Mouse (Mus musculus) mature B cell (primary cell): ENCODE results near the gene Zrsr1.

Source experiments
- in situ Hi-C: fragments of 300-500 bp; cut with MboI; formaldehyde crosslinking; loops from 2 replicates; pipeline ENCODE4 v1.14.3; 2019

Zrsr1 gene

DNA sequence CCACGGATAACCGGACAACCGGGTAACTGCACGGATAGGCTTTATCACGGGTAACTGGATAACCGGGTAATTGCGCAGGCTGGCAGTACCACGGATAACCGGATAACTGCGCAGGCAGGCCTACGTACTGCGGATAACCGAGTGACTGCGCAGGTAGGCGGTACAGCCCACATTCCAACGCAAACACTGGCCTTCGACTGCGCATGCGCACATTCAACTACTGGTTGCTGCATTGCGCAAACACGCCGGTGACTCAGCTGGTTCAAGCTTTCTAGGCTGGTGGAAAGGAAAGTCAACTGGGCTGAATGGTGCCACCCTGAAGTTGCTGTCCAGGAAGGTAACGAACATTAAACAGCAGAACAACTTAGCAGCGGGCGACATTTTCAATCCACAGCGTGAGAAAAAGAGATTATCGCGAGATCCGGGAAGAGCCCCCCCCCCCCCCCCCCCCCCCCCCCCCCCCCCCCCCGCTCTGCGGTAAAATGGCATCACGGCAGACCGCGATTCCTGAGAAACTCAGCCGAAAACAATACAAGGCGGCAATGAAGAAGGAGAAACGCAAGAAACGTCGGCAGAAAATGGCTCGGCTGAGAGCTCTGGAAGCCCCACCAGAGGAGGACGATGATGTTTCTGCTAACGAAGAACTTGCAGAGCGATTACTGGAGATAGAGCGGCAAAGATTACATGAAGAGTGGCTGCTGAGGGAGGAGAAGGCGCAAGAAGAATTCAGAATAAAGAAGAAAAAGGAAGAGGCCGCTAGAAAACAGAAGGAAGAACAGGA lies 1.1 kb downstream of the Zrsr1 start:
- in situ Hi-C loops, result no loop called here

DNA sequence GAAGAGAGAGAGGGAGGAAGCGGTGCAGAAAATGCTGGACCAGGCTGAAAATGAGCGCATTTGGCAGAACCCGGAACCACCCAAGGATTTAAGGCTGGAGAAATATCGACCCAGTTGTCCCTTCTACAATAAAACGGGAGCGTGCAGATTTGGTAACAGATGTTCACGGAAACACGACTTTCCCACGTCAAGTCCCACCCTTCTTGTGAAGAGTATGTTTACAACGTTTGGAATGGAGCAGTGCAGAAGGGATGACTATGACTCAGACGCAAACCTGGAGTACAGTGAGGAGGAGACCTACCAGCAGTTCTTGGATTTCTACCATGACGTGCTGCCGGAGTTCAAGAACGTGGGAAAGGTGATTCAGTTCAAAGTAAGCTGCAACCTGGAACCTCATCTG lies 1.8 kb downstream of the Zrsr1 start:
- in situ Hi-C loops, result no loop called here

DNA sequence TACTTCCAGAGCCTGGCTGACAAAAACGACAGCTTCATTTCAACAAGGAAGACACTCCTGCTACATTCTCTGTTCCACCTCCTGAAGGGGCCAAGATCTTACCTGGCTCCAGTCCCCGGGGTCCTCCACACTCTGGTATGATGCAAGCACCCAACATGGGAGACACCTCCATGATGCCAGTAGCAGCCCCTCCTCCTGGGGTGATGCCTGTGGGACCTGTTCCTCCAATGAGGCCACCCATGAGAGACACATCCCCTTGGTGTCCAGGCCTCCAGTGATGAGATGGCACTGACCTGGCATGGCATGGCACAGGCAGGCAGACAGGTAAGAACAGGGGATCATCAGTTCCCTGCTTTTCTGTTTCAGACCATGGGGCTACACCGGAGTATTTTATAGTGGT lies 6.4 kb downstream of the Zrsr1 start:
- in situ Hi-C loops, result no loop called here

DNA sequence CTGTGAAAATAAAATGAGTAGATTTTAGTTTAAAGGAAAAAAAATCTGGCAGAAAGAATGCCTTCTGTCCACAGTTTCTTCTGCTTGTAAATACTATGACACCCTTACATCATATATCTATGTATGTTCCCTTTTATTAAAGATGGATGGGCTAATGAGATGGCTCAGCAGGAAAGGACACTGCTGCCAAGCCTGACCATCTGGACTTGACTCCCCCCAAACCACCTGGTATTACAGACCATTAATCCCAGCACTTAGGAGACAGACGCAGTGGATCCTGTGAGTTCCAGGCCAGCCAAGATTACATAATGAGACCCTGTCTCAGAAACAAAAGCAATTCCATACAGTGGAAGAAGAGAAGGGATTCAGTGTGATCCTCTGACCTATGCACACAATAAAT lies 6.9 kb downstream of the Zrsr1 start:
- in situ Hi-C loops, result no loop called here

DNA sequence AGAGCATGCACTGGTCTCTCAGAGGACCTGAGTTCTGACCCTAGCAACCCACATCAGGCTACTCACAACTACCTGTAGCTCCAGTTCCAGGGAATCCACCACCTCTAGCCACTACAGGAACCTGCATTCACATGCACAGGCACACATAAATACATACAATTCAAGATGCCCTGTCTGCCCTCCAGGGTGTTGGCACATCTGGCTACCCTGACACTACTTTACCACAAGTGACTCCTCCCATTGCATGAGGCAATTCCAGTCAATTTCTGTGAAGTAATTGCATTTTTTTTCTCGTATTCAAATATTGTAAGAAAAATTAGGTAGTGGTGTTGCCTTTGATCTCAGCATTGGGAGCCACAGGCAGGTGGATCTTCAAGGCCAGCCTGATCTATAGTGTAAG lies 7.4 kb downstream of the Zrsr1 start:
- in situ Hi-C loops, result no loop called here

DNA sequence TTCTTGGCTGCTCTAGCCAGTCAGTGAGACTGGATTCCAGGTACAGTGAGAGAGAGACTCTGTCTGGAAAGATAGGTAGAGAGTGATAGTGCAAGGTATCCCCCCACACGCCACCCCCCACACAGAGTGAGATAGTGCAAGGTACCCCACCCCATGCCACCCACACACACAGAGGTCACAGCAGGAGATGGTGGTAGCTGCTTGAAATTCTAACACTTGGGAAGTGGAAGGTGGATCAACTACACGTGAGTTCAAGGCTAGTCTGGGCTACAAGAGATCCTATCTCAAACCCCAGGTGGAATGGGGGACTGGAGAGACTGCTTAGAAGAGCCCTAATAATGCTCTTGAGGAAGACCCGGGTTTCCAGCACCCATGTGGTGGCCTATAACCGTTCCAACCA lies 9.2 kb downstream of the Zrsr1 start:
- in situ Hi-C loops, result no loop called here

DNA sequence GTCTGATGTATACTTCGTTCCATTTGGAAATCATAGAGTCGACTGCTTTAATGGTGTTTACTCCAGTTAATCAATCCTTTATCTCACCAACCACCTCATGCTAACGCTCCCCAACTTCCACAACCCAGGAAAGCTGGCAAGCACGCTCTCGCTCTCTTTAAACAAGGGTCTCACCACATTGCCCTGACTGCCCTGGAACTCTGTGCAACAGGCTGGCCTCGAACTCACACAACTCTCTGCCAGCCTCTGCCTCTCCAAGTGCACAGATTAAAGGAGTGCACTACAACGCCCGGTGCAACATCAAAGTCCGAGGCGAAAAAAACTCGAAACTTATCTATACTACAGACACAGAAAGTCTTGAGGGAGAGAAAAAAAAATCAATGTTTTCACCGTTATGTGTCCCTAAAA lies 9.7 kb downstream of the Zrsr1 start:
- in situ Hi-C loops, result no loop called here

DNA sequence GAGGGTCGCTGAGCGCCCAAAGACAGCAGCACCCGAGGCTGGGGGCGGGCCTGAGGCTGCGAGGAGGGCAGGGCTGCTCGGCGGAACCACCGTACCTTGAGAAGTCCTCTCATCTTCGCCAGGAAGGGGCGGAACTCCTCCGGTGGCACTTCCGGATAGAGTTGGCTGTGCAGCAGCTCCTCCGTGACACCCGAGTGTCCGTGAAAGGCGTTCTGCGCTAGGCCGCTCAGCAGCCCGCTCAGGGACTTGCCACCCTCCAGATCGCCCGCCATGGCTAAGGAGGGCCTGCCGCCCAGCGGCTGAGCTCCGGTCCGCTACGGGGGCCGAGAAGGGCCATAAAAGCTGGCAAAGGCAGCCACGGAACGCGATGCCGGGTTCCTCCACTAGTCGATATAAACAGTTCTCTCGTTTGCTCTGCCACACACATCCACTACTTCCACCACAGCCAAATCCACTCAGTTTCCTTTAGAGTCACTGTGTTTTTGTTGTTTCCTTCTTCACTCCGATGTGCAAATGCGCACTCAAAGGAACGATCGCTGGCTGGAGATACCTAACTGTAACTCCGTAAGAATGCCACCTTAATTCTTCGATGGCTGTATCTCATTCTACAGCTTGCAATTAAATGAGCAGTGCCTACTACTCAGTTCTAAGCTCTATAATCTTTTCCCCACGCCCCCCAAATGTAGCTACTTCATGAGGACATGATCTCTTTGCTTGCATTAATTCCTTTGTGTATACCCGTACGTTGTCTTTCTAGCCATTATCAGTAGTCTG lies 10.4 kb downstream of the Zrsr1 start, which contains the start of the genes Gm28048 and Commd1:
Gm28048 (minus strand) TSS at position 107 of the 774 bp plus-strand sequence.
Commd1 (minus strand) TSS at position 399 of the 774 bp plus-strand sequence.
- in situ Hi-C loops, result no loop called here

DNA sequence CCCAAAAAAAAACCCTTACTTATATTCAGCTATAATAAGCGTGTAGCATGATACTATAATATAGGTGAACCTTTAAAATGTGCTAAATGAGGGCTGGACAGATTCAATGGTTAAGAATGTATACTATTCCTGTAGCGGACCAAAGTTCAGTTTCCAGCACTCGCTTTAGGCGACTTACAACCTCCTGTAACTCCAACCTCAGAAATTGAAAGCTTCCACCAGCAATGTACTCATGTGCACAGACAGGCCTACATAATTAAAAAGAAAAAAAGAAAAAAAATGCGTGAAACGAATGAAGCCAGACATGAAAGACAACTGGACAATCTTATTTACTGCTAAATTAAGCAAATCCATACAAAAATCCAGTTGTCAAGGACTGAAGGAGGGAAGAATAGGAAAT lies 11.0 kb downstream of the Zrsr1 start:
- in situ Hi-C loops, result no loop called here

DNA sequence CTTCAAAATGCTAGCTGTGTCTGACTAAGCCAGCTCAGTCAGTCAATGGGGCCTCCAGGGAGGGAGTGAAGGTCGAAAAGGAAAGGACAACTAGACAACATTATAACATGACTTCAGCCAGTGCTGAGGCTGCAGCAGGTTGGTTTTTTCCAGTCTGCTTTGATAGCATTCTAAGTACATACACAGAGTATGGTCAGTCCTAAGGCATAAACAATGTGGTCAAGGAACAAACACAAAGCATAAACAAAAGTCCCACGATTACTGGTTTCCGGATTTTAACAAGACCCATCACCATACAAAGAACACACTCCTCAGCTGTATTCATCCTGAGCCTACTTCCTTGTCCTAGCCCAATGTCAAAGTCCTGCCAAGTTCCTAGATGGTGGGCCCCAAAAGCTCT lies 13.7 kb downstream of the Zrsr1 start:
- in situ Hi-C loops, result no loop called here

DNA sequence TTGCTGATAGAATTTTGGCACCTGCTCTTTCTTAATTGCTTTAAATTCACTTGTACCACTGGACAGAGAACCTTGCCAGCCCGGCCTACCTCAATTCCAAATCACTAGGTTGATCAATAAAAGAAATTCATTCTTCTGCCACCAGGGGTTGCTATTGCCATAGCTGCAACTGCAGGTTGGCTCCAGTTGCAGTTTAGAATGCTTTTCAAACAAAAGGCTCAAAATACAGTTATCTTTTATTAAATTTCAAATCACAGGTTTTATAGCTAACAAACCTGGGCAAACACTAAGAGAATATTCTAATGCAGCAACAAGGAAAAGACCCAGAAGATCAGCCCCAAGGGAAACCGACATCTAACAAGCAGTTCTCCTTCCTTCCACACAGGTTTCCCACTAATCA lies 15.6 kb downstream of the Zrsr1 start:
- in situ Hi-C loops, result no loop called here

DNA sequence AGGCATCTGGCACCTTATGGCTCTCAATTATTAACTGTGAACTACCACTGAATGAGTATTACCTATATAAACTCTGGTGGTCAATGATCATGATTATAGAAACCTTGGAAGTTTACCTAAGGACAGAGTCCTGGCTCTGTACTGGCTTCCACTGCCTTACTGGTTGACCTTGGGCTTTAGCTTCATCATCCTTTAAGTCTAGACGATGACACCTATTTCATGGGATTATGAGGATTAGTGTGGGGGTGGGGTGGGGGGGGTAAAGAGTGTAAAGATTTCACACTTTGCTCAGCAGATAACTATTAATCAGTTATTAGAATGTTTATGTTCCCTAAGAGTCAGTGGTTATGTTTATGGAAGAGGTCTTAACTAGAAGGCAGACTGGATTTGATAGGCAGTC lies 18.0 kb downstream of the Zrsr1 start:
- in situ Hi-C loops, result no loop called here

DNA sequence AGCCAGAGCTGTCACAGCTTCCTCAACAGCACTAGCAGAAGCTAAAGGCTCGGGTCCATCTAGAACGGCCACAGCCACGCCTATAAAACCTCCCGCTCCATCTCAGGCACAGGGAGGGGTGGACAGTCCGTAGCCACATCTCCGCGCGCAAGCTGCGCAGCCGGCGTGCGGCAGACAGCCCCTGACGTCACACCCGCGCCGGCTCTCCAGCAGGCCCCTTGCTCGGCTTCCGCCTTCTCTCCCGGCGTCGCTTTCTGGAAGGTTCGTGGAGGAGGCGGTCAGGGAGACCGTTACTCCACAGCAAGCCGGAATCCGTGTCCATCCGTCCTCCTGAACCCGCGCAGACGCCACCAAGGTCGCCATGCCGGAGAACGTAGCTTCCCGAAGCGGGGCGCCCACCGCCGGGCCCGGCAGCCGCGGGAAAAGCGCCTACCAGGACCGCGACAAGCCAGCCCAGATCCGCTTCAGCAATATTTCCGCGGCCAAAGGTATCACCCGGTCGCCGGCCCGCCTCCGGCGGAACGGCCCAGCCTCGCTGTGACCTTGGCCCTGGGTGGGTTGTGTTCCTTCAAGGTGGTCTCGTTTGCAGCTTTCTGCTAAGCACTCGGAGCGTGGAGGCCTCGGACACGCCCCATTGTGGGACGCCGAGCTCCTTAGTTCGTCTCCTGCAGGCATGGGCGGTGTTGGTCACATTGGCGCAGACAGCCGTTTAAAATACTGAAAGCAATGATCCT lies 18.8 kb downstream of the Zrsr1 start, which contains the start of gene Cct4:
Cct4 (plus strand) TSS at position 127 of the 734 bp plus-strand sequence.
- in situ Hi-C loops, result no loop called here

DNA sequence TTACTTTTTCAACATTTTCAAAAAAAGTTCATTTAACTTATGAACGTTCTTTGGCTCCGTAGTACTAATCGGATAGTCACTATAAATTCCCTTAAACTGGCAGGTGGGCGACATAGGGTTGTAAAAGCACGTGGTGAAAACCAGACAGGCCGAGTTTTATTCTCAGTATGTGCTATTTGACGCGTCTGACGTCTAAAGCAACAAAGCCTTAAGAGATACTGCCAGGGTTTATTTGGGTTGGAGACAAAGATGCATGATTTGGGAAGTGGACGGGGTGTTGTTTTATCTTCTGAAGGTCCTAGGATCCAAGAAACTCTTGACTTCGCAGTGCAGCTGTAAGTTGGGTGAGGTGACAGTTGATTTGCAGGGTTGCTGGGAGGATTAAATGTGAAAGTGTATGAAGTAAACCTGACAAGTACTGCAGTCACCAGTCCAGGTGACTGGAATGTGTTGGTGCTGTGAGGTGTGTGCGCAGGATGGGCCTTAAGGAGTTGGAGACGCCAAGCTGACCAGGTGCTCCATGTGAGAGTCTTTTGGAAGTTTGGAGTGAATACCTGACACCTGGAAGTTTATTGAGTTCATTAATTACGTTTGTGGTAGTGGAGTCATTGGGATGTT lies 19.5 kb downstream of the Zrsr1 start:
- in situ Hi-C loops, result no loop called here

DNA sequence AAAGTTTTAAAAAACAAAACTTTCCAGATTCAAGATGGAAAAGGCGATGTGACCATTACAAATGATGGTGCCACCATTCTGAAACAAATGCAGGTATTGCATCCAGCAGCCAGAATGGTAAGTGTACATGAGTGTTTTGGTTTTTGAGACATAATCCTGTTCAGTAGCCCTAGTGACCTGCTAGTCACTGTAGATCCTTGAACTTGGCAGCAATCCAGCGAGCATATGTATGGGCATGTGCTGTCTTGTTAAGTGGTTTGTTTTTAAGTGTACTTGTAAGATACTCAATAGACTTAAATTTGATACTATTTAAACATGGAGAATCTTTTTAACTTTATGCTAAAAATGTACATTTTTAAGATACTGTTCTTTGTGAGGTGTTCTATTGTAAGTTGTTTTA lies 22.5 kb downstream of the Zrsr1 start:
- in situ Hi-C loops, result no loop called here

DNA sequence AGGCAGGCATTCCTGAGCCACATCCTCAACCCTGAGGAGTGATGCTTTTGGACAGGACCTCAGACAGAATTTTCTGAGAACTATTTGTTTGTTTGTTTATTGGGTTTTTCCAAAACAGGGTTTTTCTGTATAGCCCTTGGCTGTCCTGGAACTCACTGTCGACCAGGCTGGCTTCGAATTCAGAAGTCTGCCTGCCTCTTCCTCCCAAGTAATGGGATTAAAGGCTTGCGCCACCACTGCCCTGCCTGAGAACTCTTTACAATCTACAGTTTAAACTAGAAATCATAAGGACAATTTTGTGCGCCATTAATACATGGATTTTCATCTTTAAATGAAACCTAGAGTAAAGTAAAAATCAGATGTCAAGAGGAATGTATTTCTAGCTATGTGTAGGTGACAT lies 23.7 kb downstream of the Zrsr1 start:
- in situ Hi-C loops, result no loop called here

DNA sequence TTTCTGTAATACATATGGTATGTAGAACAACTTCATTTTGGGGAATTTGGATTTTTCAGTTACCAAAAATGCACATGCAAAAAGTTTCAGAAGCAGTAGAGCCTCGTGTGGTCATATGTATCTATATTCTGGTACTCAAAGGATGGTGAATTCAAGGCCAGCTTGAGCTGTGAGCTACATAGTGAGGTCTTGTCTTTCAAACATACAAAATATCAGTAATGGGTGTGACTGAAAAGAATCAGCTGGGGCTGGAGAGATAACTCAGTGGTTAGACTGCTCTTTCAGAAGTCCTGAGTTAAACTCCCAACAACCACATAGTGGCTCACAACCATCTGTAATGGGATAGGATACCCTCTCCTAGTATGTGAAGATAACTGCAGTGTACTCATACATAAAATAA lies 26.5 kb downstream of the Zrsr1 start:
- in situ Hi-C loops, result no loop called here

DNA sequence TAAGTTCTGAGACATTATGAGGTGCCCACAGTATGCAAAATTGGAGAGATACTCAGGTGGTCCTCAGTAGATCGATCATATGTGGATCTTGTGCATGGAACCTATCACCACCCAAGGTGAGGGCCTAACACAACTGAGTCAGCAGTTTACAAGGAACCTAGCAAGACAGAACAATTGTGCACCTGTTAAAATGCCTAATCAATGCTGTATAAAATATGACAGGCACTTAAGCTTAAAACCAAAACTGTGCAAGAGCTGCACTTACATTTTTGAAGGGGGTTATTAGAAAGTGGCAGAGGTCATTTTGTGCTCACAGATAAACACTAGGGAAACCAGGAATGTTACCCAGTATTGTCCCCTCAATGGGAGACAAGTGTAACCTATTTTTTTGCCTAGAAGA lies 33.5 kb downstream of the Zrsr1 start:
- in situ Hi-C loops, result loop anchor here (10.0 kb wide), 1 partner anchor 260 kb away; no protein-coding TSS in a partner anchor

DNA sequence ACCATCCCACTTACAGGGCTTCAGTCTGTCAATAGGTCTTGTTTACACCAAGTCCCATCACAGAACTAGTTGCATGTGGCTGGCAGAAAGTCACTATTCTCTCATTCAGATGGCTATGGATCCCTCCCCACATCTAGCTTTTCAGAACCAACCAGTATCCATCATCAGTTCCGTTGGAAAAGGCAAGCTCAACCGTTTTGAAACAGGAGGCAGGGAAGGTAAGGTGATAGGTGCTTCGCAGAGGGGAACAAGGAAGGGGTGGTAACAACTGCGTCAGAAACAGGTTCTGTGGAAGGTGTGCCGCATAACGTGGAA lies 35.3 kb downstream of the Zrsr1 start:
- in situ Hi-C loops, result loop anchor here (10.0 kb wide), 1 partner anchor 258 kb away; no protein-coding TSS in a partner anchor

DNA sequence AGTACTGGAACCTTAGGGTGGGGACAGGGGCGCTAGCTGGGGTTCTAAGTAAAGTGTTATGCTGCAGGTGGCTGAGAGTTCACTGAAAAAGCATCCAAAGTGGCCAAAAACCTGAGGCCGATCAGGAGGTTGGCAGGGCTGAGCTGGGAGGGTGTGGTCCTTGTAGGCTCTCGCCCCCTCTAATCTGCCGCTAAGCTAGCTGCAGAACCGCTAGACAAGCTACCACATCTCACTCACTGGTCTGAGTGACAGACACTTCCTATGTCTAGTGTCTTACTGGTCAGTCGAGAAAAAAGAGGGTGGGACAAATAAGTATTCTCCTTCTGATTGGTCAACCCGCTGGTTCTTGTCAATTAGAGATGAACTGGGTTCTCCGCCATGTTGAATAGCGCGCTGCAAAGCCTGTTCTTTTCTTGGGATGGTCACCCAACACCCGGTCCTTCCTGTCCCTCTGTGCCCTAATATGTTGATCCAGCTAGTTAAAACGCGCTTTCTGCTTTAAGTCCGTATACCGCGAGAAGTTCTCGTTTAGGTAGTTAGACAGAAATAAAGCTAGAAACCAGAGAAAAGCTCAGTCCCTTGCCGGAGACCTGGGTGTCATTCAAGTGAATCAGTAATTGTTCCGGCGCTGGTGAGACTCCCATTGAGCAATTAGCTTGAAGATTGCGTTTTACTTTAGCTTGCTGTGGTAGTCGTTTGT lies 35.8 kb downstream of the Zrsr1 start, which contains the start of gene Fam161a:
Fam161a (plus strand) TSS at position 51 of the 700 bp plus-strand sequence.
- in situ Hi-C loops, result loop anchor here (10.0 kb wide), 1 partner anchor 257 kb away; no protein-coding TSS in a partner anchor

DNA sequence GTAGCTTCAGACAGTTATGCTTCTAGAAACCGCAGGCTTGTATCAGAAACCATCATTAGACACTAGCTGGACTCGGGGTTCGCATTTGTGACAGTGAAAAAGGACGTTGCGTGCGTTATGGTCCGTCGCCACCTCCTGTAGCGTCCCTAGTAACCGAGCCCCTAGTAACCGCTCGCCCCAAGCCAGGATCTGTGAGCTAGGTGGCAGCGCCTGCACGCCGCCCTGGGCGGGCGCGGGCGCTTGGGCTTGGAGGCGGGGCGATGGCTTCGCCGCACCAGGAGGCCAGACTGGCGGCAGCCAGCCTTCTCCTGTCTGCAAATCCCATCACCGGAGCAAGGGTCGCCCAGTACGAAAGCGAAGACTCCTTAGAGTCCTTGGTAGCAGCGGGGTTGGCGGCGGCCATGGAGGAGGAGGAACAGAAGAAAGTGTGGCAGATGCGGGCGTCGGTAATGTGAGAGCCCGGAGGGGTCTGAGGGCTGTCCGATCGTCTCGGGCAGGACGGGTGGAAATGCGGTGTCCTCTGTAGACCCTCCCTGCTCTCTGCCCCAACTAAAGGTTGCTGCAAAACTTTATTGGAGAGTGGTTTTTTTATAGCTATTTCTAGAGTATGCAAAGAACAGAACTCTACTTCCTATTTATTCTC lies 36.5 kb downstream of the Zrsr1 start:
- in situ Hi-C loops, result loop anchor here (10.0 kb wide), 1 partner anchor 256 kb away; no protein-coding TSS in a partner anchor
